Mouse (Mus musculus) neutrophil, adult 59 days (primary cell): ENCODE results near the gene Wnt5a. TPM values are rescaled to one million over a fixed set of nuclear protein-coding genes. Genes with fewer than 3 reads are reported as not detected.

Source experiments
- total RNA-seq, 2 experiments: library from RNA; stranded (reverse); gene quantifications; 1 replicate in 1 of 2; 2 replicates in 1 of 2; pipeline ENCODE4 v1.2.4; 2023

Gene Wnt5a
- not detected for total RNA-seq

GRCm38 (mm10) chr14:28504101-28505050 lies at the start of gene Wnt5a:
Gene Wnt5a (plus strand): TSS chr14:28504750.

